Mouse (Mus musculus) mouse embryonic stem cell (cell line): ENCODE data around the gene C730034F03Rik.

Experiments
- in situ Hi-C, 2 experiments: fragments of 300-500 bp; cut with MboI; formaldehyde crosslinking; loops; 1 replicate in 1 of 2; 3 replicates in 1 of 2; pipeline ENCODE4 v1.14.3; 2019 to 2020; ENCODE audit warnings: low sequenced_read_pairs in 2 of 2, low pct_unique_long_range_greater_than_20kb in 1 of 2, mixed read lengths in 1 of 2; ENCODE audit not compliant: unreplicated experiment in 1 of 2

C730034F03Rik gene

DNA sequence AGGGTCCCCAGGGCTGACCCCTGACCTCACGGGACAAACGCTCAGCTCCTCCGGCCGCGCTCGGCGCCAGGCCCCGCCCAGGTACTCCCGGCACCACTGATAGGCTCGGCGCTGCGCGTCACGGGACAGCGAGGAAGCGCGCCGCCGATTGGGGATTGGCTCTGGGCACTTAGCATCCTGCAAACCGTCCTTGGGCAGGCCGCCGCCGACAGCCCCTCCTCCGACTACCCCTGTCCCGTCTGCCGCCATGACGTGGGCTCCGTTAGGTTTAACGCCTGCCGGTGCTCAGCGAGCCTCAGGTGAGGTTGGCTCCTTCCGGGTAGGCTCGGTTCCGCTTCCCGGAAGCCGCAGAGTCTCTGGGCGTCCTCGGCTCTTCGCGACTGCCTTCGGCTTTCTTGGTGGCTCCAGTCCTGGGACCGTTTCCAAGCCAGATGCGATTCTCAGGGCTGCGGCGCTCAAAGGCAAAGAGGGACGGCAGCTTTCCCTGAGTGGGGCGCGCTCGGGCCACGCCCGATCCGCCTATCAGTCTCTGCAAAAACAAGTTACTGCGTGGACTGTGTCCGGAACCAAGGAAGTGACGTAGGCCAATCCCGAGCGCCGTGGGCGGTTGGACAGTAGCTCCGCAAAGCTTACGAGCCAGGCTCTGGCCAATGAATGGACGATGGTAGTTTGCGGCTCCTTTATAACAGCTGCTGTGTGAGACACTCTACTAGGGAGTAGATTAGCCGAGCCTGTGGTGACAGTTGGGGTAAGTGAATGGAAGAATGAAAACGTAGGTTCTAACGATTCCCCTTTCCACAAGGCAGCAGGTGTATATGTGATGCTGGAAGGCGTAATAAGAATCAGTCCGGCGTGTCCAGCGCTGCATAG is at the start of gene C730034F03Rik, which contains the start of the genes Gm44502 and Chkb:
Gene C730034F03Rik, plus strand, starts transcription at position 238 of the 870 bp plus-strand sequence.
Gene Gm44502, minus strand, starts transcription at position 345 of the 870 bp plus-strand sequence.
Gene Chkb, minus strand, starts transcription at position 557 of the 870 bp plus-strand sequence.
- in situ Hi-C loops: no loop called here

- in situ Hi-C loops: no loop called here
Observed at GRCm38 (mm10) chr15:89384617-89385016, 44.8 kb upstream of the C730034F03Rik start, which contains the start of gene Klhdc7b. Klhdc7b (plus strand) TSS chr15:89384917.

GRCm38 (mm10) chr15:89387127-89387526 is 42.3 kb upstream of the C730034F03Rik start:
- in situ Hi-C loops: no loop called here

DNA sequence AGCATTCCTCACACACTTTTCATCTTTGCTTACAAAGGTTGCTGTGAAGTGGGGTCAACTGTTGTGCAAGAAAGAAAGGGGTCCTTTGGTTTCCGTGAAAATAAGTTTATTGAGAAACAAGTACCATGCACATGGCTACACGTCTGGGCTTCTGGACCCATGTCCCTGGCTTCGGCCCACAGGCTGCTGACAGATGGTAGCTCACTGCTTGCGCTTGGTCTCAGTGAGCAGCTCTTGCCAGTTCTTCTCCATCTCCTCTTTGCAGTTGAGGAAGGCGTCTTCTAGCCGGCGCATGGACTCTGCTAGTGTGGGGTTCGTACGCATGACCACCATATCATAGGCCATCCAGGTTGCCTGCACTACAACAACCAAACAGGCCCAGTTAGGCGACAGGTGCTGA is 39.3 kb upstream of the C730034F03Rik start:
- in situ Hi-C loops: no loop called here

DNA sequence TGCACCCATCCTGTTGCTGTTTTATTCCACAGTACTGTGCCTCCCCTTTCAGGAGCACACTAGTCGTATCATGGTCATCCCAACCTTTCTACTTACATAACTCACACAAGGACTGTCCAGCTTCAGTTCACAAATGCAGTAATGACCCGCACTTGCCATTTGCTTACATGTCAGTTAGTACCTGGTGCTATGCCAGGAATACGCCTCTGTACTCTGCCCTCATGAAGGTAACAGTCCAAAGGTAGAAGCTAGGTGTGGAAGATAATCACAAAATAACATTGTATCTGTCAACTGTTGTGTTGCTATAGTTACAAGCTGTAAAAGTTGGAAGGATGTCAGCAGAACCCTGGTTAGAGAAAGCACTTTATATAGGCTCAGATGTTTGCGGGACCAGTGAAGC is 32.5 kb upstream of the C730034F03Rik start:
- in situ Hi-C loops: no loop called here

GRCm38 (mm10) chr15:89398146-89398545 is 31.2 kb upstream of the C730034F03Rik start:
- in situ Hi-C loops: no loop called here

- in situ Hi-C loops: no loop called here
Observed at GRCm38 (mm10) chr15:89399716-89400115, 29.7 kb upstream of the C730034F03Rik start.

DNA sequence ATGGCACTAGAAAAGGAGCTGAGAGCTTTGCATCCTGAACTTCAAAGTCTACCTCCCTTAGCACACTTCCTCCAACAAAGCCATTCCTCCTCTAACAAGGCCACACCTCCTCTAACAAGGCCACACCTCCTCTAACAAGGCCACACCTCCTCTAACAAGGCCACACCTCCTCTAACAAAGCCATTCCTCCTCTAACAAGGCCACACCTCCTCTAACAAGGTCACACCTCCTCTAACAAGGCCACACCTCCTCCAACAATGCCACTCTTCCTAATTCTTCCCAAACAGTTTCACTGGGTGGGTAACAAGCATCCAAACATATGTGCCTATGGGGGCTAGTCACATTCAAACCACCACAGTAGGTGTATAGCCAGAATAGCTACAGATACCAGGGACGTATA is 26.9 kb upstream of the C730034F03Rik start:
- in situ Hi-C loops: no loop called here

GRCm38 (mm10) chr15:89404831-89405623 is 24.4 kb upstream of the C730034F03Rik start:
- in situ Hi-C loops: no loop called here

DNA sequence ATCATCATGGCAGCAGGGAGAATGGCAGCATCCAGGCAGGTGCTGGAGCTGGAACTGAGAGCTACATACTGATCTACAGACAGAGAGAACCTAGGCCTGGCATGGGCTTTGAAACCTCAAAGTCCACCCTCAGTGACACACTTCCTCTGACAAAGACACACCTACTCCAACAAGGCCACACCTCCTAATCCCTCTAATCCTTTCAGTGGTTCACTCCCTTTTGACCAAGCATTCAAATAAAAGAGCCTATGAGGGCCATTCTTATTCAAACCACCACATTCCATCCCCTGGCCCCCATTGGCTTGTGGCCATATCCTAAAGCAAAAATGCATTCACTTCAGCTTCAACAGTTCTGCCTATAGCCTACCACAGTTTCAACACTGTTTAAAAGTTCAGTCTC is 22.7 kb upstream of the C730034F03Rik start:
- in situ Hi-C loops: no loop called here

- in situ Hi-C loops: no loop called here
Observed at GRCm38 (mm10) chr15:89410118-89410517, 19.3 kb upstream of the C730034F03Rik start, which contains the start of gene Syce3. Syce3 (minus strand) TSS chr15:89410503.

- in situ Hi-C loops: no loop called here
Observed at GRCm38 (mm10) chr15:89415282-89415681, 14.1 kb upstream of the C730034F03Rik start.

DNA sequence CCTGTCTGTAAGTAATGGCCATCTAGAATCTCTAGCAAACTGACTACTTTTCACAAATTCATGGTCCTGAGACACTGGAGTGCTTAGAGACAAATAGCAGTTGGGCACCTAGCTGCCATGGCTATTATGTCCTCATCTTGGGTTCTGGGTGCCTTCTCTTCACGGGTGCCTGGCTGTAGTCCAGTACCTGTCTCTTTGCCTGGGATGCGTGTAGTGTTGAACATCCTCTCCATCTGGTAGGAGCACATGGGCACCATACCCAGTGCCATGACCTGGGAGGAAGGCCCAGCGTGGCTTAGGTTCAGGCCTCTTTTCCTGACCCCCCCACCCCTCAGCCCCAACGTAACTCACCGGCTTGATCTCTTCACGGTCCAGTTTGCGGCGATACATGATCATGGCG is 7.5 kb upstream of the C730034F03Rik start:
- in situ Hi-C loops: no loop called here

GRCm38 (mm10) chr15:89424621-89425020 is 4.8 kb upstream of the C730034F03Rik start:
- in situ Hi-C loops: no loop called here

- in situ Hi-C loops: no loop called here
Observed at GRCm38 (mm10) chr15:89425711-89426121, 3.7 kb upstream of the C730034F03Rik start, which contains the start of gene Cpt1b. Cpt1b (minus strand) TSS chr15:89425863.

DNA sequence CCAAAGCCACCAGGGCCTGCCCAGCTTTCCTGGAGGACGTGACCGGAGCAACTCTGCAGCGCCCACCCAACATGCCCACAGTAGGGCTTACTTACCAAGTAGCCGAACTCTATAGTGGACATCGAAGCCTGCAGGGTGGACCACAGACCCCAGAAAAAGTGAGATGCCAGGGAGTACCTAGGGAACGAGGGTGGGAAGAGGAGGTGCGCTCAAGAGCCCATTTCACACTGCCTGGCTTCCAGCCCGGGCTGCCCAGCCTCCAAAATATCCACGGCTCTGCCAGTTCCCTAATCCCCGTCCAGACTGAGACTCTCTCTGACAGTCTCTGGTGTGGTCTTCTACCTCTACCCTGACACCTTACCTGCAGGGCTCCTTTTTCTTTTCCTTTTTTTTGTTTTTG is 2.7 kb upstream of the C730034F03Rik start:
- in situ Hi-C loops: no loop called here

DNA sequence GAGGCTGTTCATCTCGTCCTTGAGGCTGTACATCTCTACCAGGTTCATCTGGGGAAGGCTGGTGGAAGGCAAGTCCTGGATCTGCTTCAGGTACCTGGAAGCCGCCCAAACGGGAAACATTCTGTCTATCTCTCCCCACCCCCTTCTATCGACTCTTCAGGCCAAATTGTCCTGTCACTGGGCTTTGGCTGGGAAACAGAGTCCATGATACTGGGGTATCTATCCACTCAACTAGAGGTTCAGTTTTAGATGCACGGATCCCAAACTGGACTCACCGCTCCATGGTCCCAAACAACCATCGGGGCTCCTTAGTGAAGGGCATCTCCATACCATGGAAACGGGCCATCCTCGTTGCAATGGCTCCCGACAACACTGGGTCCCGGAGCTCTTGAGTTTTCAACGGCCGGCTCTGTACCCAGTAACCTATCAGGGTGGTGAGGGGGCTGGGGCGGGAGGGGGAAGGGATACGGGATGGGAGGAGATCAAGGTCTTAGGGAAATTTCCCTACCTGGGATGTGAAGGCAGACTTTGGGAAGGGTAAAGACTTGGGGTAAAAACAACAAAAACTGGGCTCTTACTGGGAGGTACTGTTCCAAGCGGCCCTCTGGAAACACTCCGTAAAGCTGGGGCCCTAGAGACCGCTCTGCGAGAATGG is 1.1 kb upstream of the C730034F03Rik start:
- in situ Hi-C loops: no loop called here

- in situ Hi-C loops: no loop called here
Observed at GRCm38 (mm10) chr15:89428821-89429351, 503 bp upstream of the C730034F03Rik start.
